Mouse (Mus musculus) cerebellum, adult 8-10 months (tissue): ENCODE results near the gene Pqlc2.
A peak's percentile ranks its signal among the peaks of the same experiment; 100 is the strongest.

Experiments
- DNase-seq: peaks from one replicate; pipeline ENCODE4 v3.0.0; 2022

Gene Pqlc2

GRCm38 (mm10) chr4:139310171-139310898, at the start of gene Pqlc2, which contains the start of gene Akr7a5:
Gene Pqlc2 (minus strand): TSS chr4:139310708.
Gene Akr7a5 (plus strand): TSS chr4:139310744.
- peak; percentile 100 for DNase-seq

GRCm38 (mm10) chr4:139357211-139357610, 46.7 kb upstream of the Pqlc2 start:
- no peak for DNase-seq

DNA sequence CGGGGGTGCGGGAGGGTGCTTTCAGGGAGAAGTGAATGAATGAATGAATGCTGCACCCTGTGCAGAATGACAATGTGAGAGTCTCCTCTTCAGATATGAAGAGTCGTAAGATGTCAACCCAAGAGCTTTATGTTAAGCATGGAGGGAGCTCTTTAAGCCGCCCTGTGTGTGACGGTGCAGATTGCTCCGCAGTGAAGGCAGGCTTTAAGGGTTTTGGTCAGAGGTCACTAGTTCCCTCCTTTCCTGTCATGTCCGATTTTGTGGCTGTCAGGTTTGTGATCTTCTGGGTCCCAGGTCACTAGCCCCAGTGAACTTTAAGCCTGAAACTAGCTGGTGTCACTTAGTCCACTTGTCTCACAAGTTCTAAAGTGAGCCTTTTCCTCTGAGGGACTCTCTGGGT, 42.3 kb upstream of the Pqlc2 start:
- DNase-seq = no peak

DNA sequence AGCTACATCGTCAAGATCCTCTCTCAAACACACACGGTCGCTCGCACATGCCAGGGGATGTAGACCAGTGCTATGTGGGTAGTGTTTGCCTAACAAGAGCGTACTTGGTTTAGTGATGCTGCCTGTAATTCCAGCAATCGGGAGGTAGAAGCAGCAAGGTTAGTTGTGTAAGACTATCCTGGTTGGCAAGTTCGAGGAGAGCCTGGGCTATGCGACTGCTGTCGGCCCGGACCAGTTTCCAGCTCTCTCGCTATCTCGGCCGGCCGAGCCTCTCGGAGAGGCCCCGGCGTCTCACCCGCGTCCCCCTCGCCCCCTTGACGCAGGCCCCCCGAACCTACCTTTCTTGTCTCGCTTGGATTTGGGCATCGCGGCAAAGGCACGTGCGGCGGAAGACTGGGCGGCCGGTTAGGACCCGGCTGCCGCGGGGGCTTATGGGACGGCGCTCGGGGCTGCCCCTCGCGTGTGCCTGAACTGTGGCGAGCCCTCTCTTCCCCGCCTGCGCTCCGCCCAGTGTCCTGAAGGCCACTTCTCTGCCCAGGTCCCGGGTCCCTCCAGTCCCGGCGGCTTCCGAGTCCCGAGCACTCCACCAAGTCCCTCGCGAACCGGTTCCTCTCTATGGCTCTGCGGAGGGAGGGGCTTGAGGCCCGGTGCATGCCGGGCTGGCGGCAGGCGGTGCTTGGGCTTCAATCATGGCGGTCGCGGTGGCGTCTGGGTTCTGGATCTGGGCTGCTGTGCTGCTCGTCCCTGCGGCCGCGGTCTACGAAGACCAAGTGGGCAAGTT, 41.6 kb upstream of the Pqlc2 start, which contains the start of the genes Mrto4, Emc1 and Ubr4:
Gene Mrto4, minus strand, starts transcription at position 646 of the 781 bp plus-strand sequence.
Gene Emc1, plus strand, starts transcription at position 657 of the 781 bp plus-strand sequence.
Gene Ubr4, plus strand, starts transcription at position 679 of the 781 bp plus-strand sequence.
- peak; percentile 79 for DNase-seq

- DNase-seq = no peak
Observed at GRCm38 (mm10) chr4:139345416-139346019, 35.0 kb upstream of the Pqlc2 start.

GRCm38 (mm10) chr4:139343718-139344117, 33.2 kb upstream of the Pqlc2 start:
- no peak for DNase-seq

GRCm38 (mm10) chr4:139341556-139342233, 31.2 kb upstream of the Pqlc2 start:
- no peak for DNase-seq

- DNase-seq = no peak
Observed at GRCm38 (mm10) chr4:139340835-139341234, 30.3 kb upstream of the Pqlc2 start.

- DNase-seq = no peak
Observed at GRCm38 (mm10) chr4:139338145-139338544, 27.6 kb upstream of the Pqlc2 start.

GRCm38 (mm10) chr4:139336822-139337483, 26.4 kb upstream of the Pqlc2 start:
- peak; percentile 60 for DNase-seq

DNA sequence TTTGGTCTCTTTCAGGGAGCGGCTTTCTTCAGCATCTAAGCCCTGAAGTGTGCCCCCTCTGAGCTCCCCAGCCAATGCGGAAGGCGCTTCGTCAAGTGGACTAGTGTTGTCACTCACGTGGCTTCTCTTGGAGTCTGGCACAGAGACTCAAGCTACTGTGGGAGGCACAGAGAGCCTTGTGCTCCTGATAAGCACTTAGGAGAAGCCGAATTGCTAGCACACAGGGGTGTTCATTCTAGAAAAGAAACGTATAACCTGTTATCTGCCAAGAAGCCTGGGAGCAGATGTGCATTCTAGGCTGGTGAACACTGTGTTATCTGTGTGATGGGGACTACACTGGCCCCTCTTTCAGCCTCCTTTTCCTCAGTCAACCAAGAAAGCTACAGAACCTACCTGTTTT, 25.0 kb upstream of the Pqlc2 start:
- DNase-seq = no peak

DNA sequence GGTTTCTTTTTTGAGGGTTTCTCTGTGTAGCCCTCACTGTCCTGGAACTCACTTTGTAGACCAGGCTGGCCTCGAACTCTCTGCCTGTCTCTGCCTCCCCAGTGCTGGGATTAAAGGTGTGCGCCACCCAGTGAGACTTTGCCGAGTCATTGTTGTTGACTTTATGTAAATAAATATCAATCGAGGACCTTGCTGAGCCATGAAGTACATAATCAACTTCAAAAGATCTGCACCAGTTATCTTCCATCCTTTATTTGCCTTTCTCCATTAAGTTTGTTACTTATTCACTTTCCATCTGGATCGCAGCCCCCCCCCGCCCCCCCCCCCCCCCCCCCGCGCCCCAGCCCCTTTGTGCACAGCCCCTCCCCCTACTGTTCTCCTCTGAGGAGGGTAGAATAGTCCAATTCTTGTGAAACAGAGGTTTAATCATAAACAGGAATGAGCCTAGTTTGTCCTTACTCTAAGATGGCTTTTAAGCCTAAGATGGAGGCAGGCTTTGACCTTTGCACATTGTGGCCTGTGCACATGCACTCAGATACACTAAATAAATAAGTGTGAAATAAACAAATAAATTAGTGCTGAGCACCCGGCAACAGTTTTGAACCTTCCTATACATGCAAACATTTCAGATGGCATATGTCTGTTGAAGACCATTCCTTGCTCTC, 24.3 kb upstream of the Pqlc2 start:
- DNase-seq = no peak

DNA sequence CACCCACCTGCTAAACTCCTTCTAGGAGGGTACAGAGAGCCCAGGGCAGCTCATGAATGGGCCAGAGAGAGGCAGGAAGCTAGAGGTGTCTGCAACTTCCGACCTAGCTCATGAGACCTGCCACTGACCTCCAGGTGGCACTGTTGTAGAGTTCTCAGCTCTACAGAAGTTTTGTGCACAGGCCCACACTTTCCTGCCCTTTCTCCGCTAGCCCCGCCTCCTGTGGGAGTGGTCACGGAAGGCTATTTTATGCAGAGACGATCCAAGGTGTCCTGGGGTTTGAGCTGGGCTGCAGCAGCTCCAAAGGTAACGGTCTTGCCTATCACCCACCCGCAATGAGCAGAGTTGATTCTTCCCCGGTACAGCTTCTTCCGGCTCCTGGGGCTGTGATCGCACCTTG, 20.1 kb upstream of the Pqlc2 start:
- no peak for DNase-seq

DNA sequence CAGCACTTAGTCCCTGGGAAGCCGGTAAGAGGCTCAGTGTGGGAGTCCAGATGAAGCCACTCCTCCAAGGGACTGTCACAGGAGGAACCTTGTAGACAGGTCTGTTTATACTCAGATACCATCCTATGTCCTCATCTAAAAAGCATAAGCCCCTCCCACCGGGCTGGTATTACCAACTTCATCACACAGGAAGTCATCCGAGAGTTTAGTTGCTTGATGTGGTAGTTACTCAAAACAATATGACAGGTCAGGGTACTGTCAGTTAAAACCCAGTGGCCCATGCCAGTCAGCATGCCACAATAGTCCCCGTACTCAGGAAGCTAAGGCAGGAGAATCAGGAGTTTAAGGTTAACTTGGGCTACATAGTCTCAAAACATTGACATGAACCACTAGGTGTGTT, 9.2 kb upstream of the Pqlc2 start:
- DNase-seq = no peak

DNA sequence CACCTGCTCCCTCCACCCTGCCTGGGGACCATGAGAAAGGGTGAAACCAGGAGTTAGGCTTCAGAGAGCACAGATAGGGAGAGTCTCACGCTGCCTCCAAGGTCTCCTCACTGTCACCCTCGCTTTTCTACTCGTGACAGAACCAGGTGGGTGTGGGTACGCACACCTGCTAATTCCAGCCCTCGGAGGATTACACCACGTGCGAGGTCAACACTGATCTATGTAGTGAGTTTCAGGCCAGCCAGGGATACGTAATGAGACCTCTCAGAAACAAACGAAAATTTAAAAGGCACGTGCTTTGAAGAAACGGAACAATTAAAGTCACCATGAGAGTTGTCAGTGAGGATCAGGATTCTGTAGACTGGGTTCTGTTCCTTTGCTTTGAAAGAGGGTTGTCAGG, 7.9 kb upstream of the Pqlc2 start:
- no peak for DNase-seq

DNA sequence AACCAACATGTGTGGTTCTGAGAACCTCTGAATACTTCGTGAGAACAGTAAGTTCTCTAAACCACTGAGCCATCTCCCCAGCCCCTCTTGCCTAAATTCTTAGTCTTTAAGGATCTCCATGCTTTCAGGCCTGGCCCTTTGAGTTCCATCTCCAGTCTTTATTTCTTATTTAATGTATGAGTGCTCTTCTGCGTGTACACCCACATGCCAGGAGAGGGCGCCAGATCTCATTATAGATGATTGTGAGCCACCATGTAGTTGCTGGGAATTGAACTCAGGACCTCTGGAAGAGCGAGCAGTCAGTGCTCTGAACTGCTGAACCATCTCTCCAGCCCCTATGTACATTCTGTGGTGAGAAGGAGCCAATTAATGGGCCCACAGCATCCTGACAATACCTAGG, 2.1 kb upstream of the Pqlc2 start:
- DNase-seq = peak; percentile 30

- no peak for DNase-seq
Observed at GRCm38 (mm10) chr4:139311707-139312106, 1.2 kb upstream of the Pqlc2 start.

DNA sequence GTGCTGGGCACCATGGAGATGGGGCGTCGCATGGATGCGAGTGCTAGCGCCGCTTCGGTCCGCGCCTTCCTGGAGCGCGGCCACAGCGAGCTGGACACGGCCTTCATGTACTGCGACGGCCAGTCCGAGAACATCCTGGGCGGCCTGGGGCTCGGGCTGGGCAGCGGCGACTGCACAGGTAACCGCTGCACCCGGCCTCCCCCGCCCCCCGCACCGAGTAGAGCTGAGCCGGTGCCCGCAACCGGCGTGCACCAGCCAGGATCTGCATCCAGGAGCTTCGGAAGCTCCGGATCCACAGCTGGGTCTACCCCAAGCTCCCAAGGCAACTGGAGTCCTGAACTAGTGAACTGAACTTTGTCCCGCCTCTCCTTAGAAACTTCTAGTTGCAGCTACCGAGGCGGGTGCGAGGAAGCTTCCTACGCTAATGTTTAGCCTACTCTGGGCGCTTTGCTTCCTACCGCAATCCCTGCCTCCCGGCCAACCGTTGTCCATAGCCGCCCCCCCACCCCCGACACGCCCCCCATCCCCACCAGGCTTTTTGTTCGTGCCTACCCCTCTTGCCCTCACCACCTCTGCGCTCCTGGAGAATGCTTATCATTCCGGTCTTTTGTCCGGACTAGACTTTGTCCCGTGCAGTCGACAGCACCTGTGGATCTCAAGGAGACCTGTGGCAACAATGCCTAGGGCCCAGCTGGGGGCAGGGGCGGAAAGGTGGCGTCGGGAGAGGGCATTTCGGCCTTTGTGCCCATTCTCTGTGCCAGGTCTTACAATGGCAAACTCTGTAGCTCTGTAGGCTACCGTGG, 592 bp upstream of the Pqlc2 start:
- DNase-seq = peak; percentile 15

GRCm38 (mm10) chr4:139309651-139310050, 857 bp downstream of the Pqlc2 start:
- DNase-seq = no peak

GRCm38 (mm10) chr4:139307916-139308315, 2.6 kb downstream of the Pqlc2 start:
- DNase-seq = no peak

DNA sequence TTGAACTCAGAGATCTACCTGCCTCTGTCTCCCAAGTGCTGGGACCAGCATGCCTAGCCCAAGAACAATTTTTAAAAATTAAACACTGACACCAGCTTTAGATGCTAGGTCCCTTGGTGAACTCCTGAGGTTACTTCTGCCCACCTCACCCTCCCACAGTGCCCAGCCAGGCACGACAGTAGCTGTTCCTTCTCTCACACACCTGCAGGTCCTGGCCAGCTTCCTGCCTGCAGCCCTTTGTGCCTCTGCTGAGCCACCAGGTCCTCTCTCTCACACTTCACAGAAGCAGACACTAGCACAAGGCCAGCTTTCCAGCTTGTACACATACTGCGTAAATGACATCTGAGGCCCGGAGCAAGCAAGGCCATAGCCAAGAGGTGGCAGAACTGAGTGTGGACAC, 5.0 kb downstream of the Pqlc2 start:
- no peak for DNase-seq
